Mouse (Mus musculus) midbrain, embryonic 13.5 days (tissue): ENCODE results near the gene Wdr81. TPM values are rescaled to one million over a fixed set of nuclear protein-coding genes. Genes with fewer than 3 reads are reported as not detected.

Experiments used
- ATAC-seq: fragments of 200-750 bp; cut with Nextera tagmentation; 2 replicates; pipeline ENCODE4 v1.8.0; 2017; ENCODE audit warnings: mild to moderate bottlenecking, moderate TSS enrichment, moderate library complexity
- H3K27ac ChIP-seq: fragments of 300-500 bp; sonication (generic); 2 replicates; pipeline ENCODE4 v1.5.1; 2015; ENCODE audit warnings: inconsistent platforms, mild to moderate bottlenecking, moderate library complexity
- H3K27me3 ChIP-seq: fragments of 300-500 bp; sonication (generic); 2 replicates; pipeline ENCODE4 v1.6.1; 2015; ENCODE audit warnings: mild to moderate bottlenecking, inconsistent platforms
- H3K36me3 ChIP-seq: fragments of 300-500 bp; sonication (generic); 2 replicates; pipeline ENCODE4 v1.6.1; 2015; ENCODE audit warnings: mild to moderate bottlenecking, inconsistent platforms
- H3K4me1 ChIP-seq: fragments of 300-500 bp; sonication (generic); replicated peaks from 2 replicates; pipeline ENCODE4 v1.6.1; 2015; ENCODE audit warnings: inconsistent platforms
- H3K4me2 ChIP-seq: fragments of 300-500 bp; sonication (generic); replicated peaks from 2 replicates; pipeline ENCODE4 v1.6.1; 2015; ENCODE audit warnings: moderate library complexity, mild to moderate bottlenecking, inconsistent platforms
- H3K4me3 ChIP-seq: fragments of 300-500 bp; sonication (generic); replicated peaks from 2 replicates; pipeline ENCODE4 v1.5.1; 2015; ENCODE audit warnings: mild to moderate bottlenecking, inconsistent platforms
- H3K9ac ChIP-seq: fragments of 300-500 bp; sonication (generic); replicated peaks from 2 replicates; pipeline ENCODE4 v1.6.1; 2015; ENCODE audit warnings: mild to moderate bottlenecking, inconsistent platforms
- H3K9me3 ChIP-seq: fragments of 300-500 bp; sonication (generic); 2 replicates; pipeline ENCODE4 v1.6.1; 2016; ENCODE audit warnings: mild to moderate bottlenecking, inconsistent platforms
- WGBS: fragments of 180-500 bp; shearing (Covaris S2); methylation state at CpG from one replicate; pipeline ENCODE4 v1.1.7; 2015; 5-methylcytosine and 5-hydroxymethylcytosine counted together
- polyA plus RNA-seq: library from polyadenylated mRNA; unstranded; fragments of >200 nt; fragmentation: Nextera tagmentation; extraction: Ambion mirVana; gene quantifications from 2 replicates; pipeline ENCODE4 v1.2.1, GENCODE M21; 2015

The Wdr81 gene
- polyA plus RNA-seq, 1 experiment from 2014 or later, result 8.1 TPM

DNA sequence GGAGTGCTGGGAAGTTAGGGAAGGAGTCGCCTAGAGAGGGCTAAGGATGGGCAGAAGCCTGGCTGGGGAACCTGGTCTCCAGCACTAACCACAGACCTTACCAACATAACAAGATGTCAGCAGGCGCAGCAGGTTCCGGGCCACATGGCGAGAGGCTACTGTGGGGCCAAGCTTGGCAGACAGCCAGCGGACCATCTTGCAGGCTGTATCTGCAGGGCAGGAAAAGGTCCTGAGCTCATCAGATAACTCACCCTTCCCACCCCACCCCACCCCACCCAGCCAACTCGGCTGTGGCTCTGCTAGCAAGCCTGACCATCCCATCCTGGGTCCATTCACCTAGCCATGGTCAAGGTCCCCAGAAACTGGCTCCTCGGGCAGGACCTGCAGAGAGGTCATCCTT lies 4.8 kb downstream of the Wdr81 start:
- no peaks in the 10 kb centered on the region for H3K9me3 ChIP-seq
- peaks cover 64% of the 10 kb centered on the region for H3K36me3 ChIP-seq
- no peak overlapping the region for H3K4me3 ChIP-seq
- H3K27ac ChIP-seq, result no peak overlapping the region
- no peaks in the 10 kb centered on the region for H3K27me3 ChIP-seq
- peaks cover 24% of the 10 kb centered on the region for H3K4me1 ChIP-seq
- ATAC-seq, result no peak
- no peak overlapping the region for H3K9ac ChIP-seq
- 81% methylated on average over 7 of the region's 7 CpGs for WGBS
- H3K4me2 ChIP-seq, result no peak overlapping the region

DNA sequence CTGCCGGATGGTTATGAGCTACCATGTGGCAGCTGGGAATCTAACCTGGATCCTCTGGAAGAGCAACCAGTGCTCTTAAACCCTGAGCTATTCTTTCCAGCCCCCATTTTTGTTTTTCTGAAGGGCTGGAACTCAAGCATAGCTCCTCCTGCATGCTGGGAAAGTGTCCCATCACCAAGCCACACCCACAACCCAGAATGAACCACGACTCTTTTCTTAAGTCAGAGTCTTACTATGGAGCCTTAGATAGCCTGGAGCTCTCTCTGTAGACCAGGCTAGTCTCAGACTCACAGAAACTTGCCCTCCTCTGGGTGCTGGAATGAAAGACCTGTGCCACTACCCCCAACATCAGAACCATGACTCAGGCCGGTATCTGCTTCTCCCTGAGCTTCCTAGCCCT lies 5.9 kb downstream of the Wdr81 start:
- H3K27me3 ChIP-seq, result no peaks in the 10 kb centered on the region
- H3K4me2 ChIP-seq, result no peak overlapping the region

DNA sequence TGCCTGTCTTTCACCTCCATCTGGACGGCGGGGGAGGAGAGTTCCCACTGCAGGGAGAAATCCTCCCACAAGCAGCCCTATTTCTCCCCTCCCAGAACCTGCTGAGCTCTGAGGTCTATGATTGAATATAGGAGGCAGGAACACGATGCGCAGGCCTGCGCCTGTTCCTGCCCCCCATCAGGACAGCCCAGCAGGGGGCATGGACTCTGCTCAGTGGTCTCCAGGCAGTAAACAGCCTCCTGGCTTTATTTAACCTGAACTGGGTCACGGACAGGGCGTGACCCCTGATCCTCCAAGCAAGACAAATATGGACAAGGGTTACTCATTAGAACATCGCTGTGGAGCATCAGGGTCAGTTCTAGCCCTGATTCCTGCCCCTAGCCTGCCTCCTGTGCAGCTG lies 10.8 kb downstream of the Wdr81 start:
- H3K27ac ChIP-seq, result no peak overlapping the region
- H3K36me3 ChIP-seq, result peaks cover 70% of the 10 kb centered on the region
- no peaks in the 10 kb centered on the region for H3K27me3 ChIP-seq
- ATAC-seq, result no peak
- WGBS, result 44% methylated on average over 8 of the region's 8 CpGs
- no peak overlapping the region for H3K9ac ChIP-seq
- H3K4me2 ChIP-seq, result no peak overlapping the region
- H3K9me3 ChIP-seq, result no peaks in the 10 kb centered on the region
- no peak overlapping the region for H3K4me3 ChIP-seq
- H3K4me1 ChIP-seq, result 0 out of 2 replicates have a peak, but pooled peaks cover 5% of the 10 kb centered on the region

More for the DNA sequence above, 5.9 kb downstream of the Wdr81 start:
- 76% methylated on average over 3 of the region's 3 CpGs for WGBS
- H3K27ac ChIP-seq, result no peak overlapping the region
- no peak overlapping the region for H3K4me3 ChIP-seq
- H3K9ac ChIP-seq, result no peak overlapping the region
- H3K36me3 ChIP-seq, result peaks cover 75% of the 10 kb centered on the region
- no peak for ATAC-seq
- H3K4me1 ChIP-seq, result peaks cover 16% of the 10 kb centered on the region
- H3K9me3 ChIP-seq, result no peaks in the 10 kb centered on the region

DNA sequence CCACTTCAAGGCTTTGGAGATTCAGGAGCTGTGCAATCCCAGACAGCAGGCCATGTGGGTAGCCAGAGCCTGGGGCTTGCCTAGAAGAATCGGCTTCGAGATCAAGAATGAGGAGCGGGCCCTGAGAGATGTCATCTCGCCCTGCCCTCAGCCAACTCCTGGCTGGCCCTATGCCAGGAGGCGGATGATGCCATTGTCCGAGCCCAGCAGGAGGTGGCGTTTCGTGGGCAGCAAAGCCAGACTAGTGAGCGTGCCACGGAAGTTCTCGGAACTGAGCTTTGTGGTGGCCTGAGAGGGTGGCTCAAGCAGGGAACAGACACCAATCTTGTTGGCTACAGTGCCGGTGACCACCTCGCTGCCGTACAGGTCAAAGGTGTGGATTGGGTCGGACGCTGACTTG lies 12.9 kb downstream of the Wdr81 start:
- Histone ChIP-seq H3K4me3 (no peak overlapping the region), H3K9ac (no peak overlapping the region), H3K27me3 (no peaks in the 10 kb centered on the region), H3K27ac (no peak overlapping the region), H3K4me1 (0 out of 2 replicates have a peak, but pooled peaks cover 5% of the 10 kb centered on the region), H3K4me2 (no peak overlapping the region), H3K36me3 (peaks cover 50% of the 10 kb centered on the region), H3K9me3 (no peaks in the 10 kb centered on the region)
- no peak for ATAC-seq
- 75% methylated on average over 16 of the region's 16 CpGs for WGBS

DNA sequence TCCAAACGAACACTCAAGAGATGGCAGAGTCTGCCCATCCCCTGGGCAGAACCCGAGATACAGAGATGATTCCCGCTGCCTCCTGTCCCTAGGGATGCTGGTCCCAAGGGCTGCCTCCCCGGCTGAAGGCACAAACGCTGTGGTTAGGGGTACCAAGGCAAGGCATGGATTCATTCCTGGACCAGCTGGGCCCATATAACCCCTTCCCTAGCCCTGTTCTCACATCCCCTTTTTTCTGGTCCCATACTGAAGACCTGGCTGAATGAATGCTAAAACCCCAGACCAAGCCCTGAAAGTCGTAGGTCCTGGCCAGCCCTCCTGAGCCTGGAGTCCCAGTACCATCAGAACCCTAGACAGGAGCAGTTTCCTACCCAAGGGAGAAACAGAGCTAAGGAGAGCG lies 13.5 kb downstream of the Wdr81 start:
- H3K9me3 ChIP-seq, result no peaks in the 10 kb centered on the region
- H3K27me3 ChIP-seq, result no peaks in the 10 kb centered on the region
- H3K36me3 ChIP-seq, result peaks cover 46% of the 10 kb centered on the region
- H3K9ac ChIP-seq, result no peak overlapping the region
- 91% methylated on average over 7 of the region's 7 CpGs for WGBS
- H3K4me1 ChIP-seq, result 0 out of 2 replicates have a peak, but pooled peaks cover 5% of the 10 kb centered on the region
- no peak overlapping the region for H3K27ac ChIP-seq
- no peak overlapping the region for H3K4me3 ChIP-seq
- no peak for ATAC-seq
- H3K4me2 ChIP-seq, result no peak overlapping the region

DNA sequence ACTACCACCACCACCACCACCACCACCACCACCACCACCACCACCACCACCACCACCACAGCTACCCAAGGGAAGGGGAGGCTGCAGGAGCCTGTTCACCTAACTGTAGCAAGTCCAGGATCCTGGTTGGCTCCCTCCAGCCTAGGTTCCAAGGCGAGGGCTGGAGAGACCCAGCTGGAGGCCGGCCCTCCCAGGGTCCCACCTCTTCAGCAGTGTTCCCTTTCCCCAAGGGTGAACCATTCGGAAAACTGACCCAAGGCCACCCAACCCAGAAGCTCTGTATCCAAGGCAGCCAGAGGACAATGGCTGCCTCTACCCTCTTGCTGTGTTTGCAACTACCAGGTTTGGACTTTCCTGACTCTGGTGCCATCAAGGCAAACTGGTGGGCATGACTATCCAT lies 14.6 kb downstream of the Wdr81 start:
- Histone ChIP-seq H3K27me3 (no peaks in the 10 kb centered on the region), H3K9ac (no peak overlapping the region), H3K4me1 (0 out of 2 replicates have a peak, but pooled peaks cover 5% of the 10 kb centered on the region), H3K4me2 (no peak overlapping the region), H3K4me3 (no peak overlapping the region), H3K9me3 (no peaks in the 10 kb centered on the region), H3K27ac (no peak overlapping the region), H3K36me3 (peaks cover 35% of the 10 kb centered on the region)
- ATAC-seq, result no peak
- 86% methylated on average over 3 of the region's 3 CpGs for WGBS

DNA sequence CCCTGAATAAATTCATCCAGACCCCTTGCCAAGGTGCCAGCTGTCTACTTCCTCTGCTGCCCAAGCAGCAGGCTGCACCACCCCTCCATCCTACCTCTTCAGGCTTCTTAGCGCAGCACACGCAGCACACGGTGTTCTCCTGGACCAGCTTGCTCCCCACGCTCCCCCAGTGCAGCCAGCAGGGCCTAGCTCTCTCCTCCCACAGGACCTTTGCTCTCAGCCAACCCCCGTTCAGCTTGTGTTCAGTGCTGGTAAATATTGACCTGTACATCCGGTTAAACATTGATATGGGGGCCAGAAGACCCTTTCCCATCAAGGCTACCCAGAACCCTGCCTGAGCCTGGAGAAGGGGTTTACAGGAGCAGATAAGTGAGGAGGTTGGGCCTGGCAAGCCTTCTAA lies 15.2 kb downstream of the Wdr81 start, which contains the start of gene Serpinf2:
Gene Serpinf2 (minus strand): TSS at position 229 of the 400 bp plus-strand sequence.
- Histone ChIP-seq H3K36me3 (peaks cover 29% of the 10 kb centered on the region), H3K27ac (no peak within 1 kb of the TSS), H3K27me3 (no peaks in the 10 kb centered on the region), H3K9ac (no peak within 1 kb of the TSS), H3K9me3 (no peaks in the 10 kb centered on the region), H3K4me1 (0 out of 2 replicates have a peak, but pooled peaks cover 5% of the 10 kb centered on the region), H3K4me2 (no peak within 1 kb of the TSS), H3K4me3 (no peak within 1 kb of the TSS)
- WGBS, result 92% methylated on average over 6 of the region's 6 CpGs
- no peak for ATAC-seq

DNA sequence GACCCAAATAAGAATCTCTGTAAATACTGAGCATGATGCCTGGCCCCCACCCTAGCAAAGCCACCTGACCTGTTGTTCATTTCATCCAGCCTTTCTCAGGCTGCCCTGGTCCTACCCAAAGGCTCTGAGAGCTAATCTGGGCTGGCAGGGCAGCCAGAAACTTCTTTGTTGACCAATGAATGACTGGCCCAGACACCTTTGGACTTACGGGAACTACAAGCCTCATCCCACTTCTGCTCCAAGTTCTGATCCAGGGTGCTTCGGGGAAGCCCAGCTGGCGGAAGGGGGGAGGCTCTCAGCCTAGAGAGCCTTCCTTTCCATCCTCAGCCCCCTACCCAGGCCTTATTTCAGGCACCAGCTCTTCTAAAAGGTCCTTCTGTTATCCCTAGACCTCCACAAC lies 15.7 kb downstream of the Wdr81 start:
- Histone ChIP-seq H3K36me3 (peaks cover 23% of the 10 kb centered on the region), H3K4me3 (no peak overlapping the region), H3K4me1 (0 out of 2 replicates have a peak, but pooled peaks cover 5% of the 10 kb centered on the region), H3K9me3 (no peaks in the 10 kb centered on the region), H3K27me3 (no peaks in the 10 kb centered on the region), H3K4me2 (no peak overlapping the region), H3K9ac (no peak overlapping the region), H3K27ac (no peak overlapping the region)
- ATAC-seq, result no peak
- 89% methylated on average over 3 of the region's 3 CpGs for WGBS

DNA sequence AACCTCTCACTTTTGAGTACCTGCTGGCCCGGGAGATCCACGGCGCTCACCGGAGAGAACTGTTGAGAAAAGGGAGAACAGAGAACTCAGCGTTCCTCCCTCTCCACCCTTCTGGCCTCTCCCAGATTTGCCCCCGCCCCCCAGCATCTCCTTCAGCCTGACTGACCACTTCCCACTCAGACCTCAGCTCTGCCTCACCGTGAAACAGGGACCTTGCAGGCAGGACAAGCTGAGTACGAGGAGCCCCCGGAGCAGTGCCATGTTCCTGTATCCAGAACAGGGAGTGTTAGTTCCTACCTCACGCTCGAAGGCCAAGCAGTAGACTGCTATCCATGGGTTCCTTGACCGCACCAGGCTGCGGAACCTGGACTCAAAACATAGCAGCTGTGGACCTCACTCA lies 16.3 kb downstream of the Wdr81 start:
- Histone ChIP-seq H3K27me3 (no peaks in the 10 kb centered on the region), H3K36me3 (peaks cover 18% of the 10 kb centered on the region), H3K9ac (no peak overlapping the region), H3K4me2 (no peak overlapping the region), H3K4me3 (no peak overlapping the region), H3K27ac (no peak overlapping the region), H3K9me3 (no peaks in the 10 kb centered on the region), H3K4me1 (0 out of 2 replicates have a peak, but pooled peaks cover 5% of the 10 kb centered on the region)
- 89% methylated on average over 13 of the region's 13 CpGs for WGBS
- ATAC-seq, result no peak

DNA sequence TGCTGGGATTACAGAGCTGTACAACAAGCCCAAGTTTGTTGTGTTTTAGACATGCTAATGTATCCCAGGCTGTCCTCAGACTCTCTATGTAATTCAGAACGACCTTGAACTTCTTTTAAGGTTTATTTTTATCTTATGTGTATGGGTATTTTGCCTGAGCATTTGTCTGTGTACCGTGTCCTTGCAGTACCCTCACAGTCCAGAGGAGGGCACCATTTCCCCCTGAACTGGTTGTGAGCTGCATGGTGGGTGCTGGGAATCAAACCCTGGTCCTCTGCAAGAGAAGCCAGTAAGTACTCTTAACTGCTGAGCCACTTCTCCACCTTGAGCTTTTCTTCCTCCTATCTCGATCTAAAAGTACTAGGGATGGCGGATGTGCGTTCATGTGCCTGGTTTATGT lies 20.4 kb downstream of the Wdr81 start:
- Histone ChIP-seq H3K27ac (no peak overlapping the region), H3K9ac (no peak overlapping the region), H3K9me3 (no peaks in the 10 kb centered on the region), H3K4me2 (no peak overlapping the region), H3K27me3 (no peaks in the 10 kb centered on the region), H3K4me1 (no peaks in the 10 kb centered on the region), H3K4me3 (no peak overlapping the region), H3K36me3 (no peaks in the 10 kb centered on the region)
- ATAC-seq, result no peak
- 86% methylated on average over 5 of the region's 5 CpGs for WGBS

DNA sequence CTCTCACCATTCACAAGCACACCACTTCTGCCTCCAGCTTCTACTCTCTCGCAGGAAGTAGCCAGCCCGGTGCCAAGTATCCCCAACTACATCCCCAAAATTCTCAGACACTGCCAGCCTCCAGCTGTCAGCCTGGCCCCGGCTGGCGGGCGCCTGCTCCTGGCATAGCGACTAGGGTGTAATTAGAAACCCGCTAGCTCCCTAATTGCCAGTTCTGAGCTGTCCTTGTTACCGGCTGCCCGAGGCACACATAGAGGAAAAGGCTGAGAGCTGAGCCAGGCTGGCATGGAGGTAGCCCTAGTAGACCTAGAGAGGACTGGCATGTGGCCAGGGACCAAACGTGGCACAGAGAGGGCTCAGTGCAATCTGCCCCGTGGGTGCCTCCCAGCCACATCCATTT lies 23.2 kb downstream of the Wdr81 start:
- Histone ChIP-seq H3K4me2 (no peak overlapping the region), H3K36me3 (no peaks in the 10 kb centered on the region)

DNA sequence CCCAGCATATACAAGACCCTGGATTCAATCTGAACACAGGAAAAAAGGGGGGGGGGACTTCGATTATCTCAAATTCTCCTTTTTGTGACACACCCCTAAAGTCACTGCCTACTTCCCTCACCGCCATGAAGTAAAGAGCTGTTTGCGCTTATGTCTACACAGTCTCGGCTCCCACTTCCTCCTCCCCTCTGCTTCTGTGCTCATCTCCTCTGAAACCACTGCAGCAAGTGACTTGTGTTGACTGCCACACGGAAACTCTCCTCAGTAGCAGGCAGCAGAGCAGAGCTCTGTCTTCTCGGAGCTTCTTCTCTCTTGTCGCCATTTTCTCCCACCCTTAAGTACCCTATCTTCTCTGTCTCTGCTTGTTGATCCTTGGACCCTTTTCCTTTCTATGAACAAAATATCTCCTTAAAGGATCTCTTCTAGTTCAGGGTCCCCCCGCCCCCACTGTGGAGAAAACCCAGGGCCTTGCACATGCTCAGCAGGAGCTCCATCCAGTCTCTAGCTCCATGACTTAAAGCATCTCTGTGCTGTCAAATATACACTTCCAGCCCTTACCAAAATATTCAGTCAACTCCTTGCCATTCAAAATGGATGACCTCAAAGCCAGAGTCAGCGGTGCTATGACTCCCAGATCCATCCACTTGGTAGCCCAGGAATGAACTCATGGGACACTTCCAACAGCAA lies 25.4 kb downstream of the Wdr81 start:
- no peaks in the 10 kb centered on the region for H3K9me3 ChIP-seq
- no peak overlapping the region for H3K9ac ChIP-seq
- 86% methylated on average over 9 of the region's 9 CpGs for WGBS
- no peak overlapping the region for H3K27ac ChIP-seq
- no peak overlapping the region for H3K4me2 ChIP-seq
- no peaks in the 10 kb centered on the region for H3K4me1 ChIP-seq
- no peaks in the 10 kb centered on the region for H3K36me3 ChIP-seq
- H3K27me3 ChIP-seq, result no peaks in the 10 kb centered on the region
- ATAC-seq, result no peak
- no peak overlapping the region for H3K4me3 ChIP-seq

More for the DNA sequence above, 23.2 kb downstream of the Wdr81 start:
- Histone ChIP-seq H3K9ac (no peak overlapping the region), H3K4me1 (no peaks in the 10 kb centered on the region), H3K9me3 (no peaks in the 10 kb centered on the region), H3K27ac (no peak overlapping the region), H3K27me3 (no peaks in the 10 kb centered on the region), H3K4me3 (no peak overlapping the region)
- ATAC-seq, result 0 out of 2 replicates have a peak, but pooled peaks have one; percentile 43
- WGBS, result 87% methylated on average over 11 of the region's 11 CpGs

DNA sequence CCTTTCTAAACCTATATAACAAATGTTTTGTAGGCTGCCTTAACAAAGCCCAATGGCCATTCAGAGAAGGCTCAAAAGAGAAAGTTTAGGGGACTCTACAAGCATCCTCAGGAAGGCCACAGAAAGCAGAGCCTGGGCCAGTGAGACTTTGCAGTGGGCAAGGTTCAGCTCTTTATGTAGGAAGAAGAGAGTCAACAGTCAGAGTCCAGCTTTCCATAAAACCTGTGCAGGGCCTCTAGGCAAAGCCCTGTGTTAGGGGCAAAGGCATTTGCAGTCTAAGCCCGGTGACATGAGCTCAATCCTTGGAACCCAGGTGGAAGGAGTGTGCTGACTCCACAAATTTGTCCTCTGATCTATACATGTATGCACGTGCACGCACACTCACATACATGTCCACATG lies 30.1 kb downstream of the Wdr81 start:
- H3K4me3 ChIP-seq, result no peak overlapping the region
- no peaks in the 10 kb centered on the region for H3K4me1 ChIP-seq
- no peaks in the 10 kb centered on the region for H3K9me3 ChIP-seq
- no peak overlapping the region for H3K9ac ChIP-seq
- H3K4me2 ChIP-seq, result no peak overlapping the region
- no peaks in the 10 kb centered on the region for H3K36me3 ChIP-seq
- WGBS, result 95% methylated on average over 3 of the region's 3 CpGs
- H3K27ac ChIP-seq, result no peak overlapping the region
- ATAC-seq, result no peak
- no peaks in the 10 kb centered on the region for H3K27me3 ChIP-seq
